Comparison of ENCODE assay signal across 13 mouse cellular contexts in genomic region chr6:95492216-95492956, GRCm38 (mm10).
"Had no signal": no experiment of that assay in that cellular context is flagged by ENCODE, and none has a peak within 500 bp of the region (broad histone marks: within the 10 kb centered on the region; RNA-seq: fewer than 3 reads in every experiment).

No protein-coding gene starts in this region.

- H3K4me1 ChIP-seq: kidney, embryonic 15.5 days; liver, embryonic 13.5 days; lung, embryonic 15.5 days; midbrain, embryonic 12.5 days had no signal

- DNase-seq: kidney, postnatal 14 days; liver; liver, embryonic 13.5 days; liver, postnatal 0 days; lung, postnatal 14 days; right cerebral cortex, adult 18-20 months; right cerebral cortex, postnatal 25 days; thymus, postnatal 4 days had no signal

- H3K27ac ChIP-seq: kidney, embryonic 15.5 days; limb, embryonic 12.5 days; liver, embryonic 13.5 days; lung, embryonic 15.5 days; midbrain, embryonic 12.5 days had no signal

- ATAC-seq: liver, postnatal 0 days; midbrain, embryonic 16.5 days had no signal

- H3K27me3 ChIP-seq: kidney, embryonic 15.5 days; limb, embryonic 12.5 days; liver, embryonic 13.5 days; lung, embryonic 15.5 days; midbrain, embryonic 12.5 days had no signal

- H3K9me3 ChIP-seq: kidney, embryonic 15.5 days; limb, embryonic 12.5 days; liver, embryonic 13.5 days; lung, embryonic 15.5 days; midbrain, embryonic 12.5 days had no signal

- H3K4me2 ChIP-seq: kidney, embryonic 15.5 days; limb, embryonic 12.5 days; liver, embryonic 13.5 days; lung, embryonic 15.5 days; midbrain, embryonic 12.5 days had no signal

- H3K36me3 ChIP-seq: limb, embryonic 12.5 days; lung, embryonic 15.5 days; midbrain, embryonic 12.5 days had no signal

- H3K9ac ChIP-seq: kidney, embryonic 15.5 days; limb, embryonic 12.5 days; liver, embryonic 13.5 days; liver, postnatal 0 days; lung, embryonic 15.5 days; midbrain, embryonic 12.5 days had no signal

- H3K4me3 ChIP-seq: kidney, embryonic 15.5 days; limb, embryonic 12.5 days; liver, embryonic 13.5 days; lung, embryonic 15.5 days; midbrain, embryonic 12.5 days had no signal
